Mouse (Mus musculus) megakaryocyte, embryonic 14.5 days (primary cell): ENCODE data around the gene Nicn1.

Experiments
- FLI1 ChIP-seq: IDR thresholded peaks from 2 replicates; pipeline ENCODE4 v1.6.1; 2012; ENCODE audit warnings: low read length, inconsistent platforms, mixed read lengths
- GATA1 ChIP-seq: IDR thresholded peaks from 3 replicates; pipeline ENCODE4 v1.6.1; 2012; ENCODE audit warnings: mixed read lengths, low read length, inconsistent platforms, borderline replicate concordance

- no peak for TF ChIP-seq GATA1
- TF ChIP-seq FLI1: no peak
These were observed 16.3 kb downstream of the Nicn1 start for GRCm38 (mm10) chr9:108306571-108306980.
